ENCODE assay signal across 20 mouse cellular contexts in genomic region chr3:45620729-45621128, GRCm38 (mm10).
DNase-seq lines count a peak whose midpoint lies in the region; ATAC-seq lines count a peak whose summit lies in the region.
"Had no signal": no experiment of that assay in that cellular context is flagged by ENCODE, and none has a peak within 500 bp of the region (broad histone marks: within the 10 kb centered on the region; RNA-seq: fewer than 3 reads in every experiment).

No protein-coding gene starts in this region.

- peak; percentile 92 for ATAC-seq in frontal cortex, adult (ENCODE audit: low TSS enrichment)
- no peak for ATAC-seq in monocyte, adult 5-6 weeks (replicated peaks; ENCODE audit: insufficient number of reproducible peaks, low FRiP score, low TSS enrichment, poor library complexity, severe bottlenecking)
- ATAC-seq: activated CD4-positive, CD25-positive, alpha-beta regulatory T cell, adult 4 months; CD4-positive, CD25-positive, alpha-beta regulatory T cell, adult 4 months; Patski had no signal

- DNase-seq in frontal cortex, postnatal 10 days (ENCODE audit: low spot score in 2 of 2) = no peak
- DNase-seq in brain, adult 2 months (ENCODE audit: low read depth, low spot score) = peak; percentile 11
- peak; percentile 33 for DNase-seq in telencephalon, adult 2 months (ENCODE audit: low read depth, low spot score)
- no peak for DNase-seq in thymus, postnatal 36 days
- DNase-seq: adrenal gland, adult 2 months; adrenal gland, adult 8-10 months; adrenal gland, postnatal 10 days; adrenal gland, postnatal 14 days; adrenal gland, postnatal 25 days; adrenal gland, postnatal 36 days; B cell, adult 2 months; cerebellum, adult 11 months; cerebellum, adult 11-12 months; cerebellum, adult 18-20 months; cerebellum, adult 2 months had no signal

Comparison
In these comparisons a context has a peak if more than half of its experiments do, and no peak if none do; other contexts are left out.
1. DNase-seq: peak in brain, adult 2 months (single experiment) and telencephalon, adult 2 months (single experiment); none in frontal cortex, postnatal 10 days (0 of 2) and thymus, postnatal 36 days (0 of 2).